Mouse (Mus musculus): Measurements from ENCODE around the gene Amigo1. TPM values are rescaled to one million over a fixed set of nuclear protein-coding genes. Genes with fewer than 3 reads are reported as not detected.
A peak's percentile ranks its signal among the peaks of the same experiment; 100 is the strongest.

The Amigo1 gene
- polyA plus RNA-seq, 1 experiment from 2014 or later, result 7.2 TPM

DNA sequence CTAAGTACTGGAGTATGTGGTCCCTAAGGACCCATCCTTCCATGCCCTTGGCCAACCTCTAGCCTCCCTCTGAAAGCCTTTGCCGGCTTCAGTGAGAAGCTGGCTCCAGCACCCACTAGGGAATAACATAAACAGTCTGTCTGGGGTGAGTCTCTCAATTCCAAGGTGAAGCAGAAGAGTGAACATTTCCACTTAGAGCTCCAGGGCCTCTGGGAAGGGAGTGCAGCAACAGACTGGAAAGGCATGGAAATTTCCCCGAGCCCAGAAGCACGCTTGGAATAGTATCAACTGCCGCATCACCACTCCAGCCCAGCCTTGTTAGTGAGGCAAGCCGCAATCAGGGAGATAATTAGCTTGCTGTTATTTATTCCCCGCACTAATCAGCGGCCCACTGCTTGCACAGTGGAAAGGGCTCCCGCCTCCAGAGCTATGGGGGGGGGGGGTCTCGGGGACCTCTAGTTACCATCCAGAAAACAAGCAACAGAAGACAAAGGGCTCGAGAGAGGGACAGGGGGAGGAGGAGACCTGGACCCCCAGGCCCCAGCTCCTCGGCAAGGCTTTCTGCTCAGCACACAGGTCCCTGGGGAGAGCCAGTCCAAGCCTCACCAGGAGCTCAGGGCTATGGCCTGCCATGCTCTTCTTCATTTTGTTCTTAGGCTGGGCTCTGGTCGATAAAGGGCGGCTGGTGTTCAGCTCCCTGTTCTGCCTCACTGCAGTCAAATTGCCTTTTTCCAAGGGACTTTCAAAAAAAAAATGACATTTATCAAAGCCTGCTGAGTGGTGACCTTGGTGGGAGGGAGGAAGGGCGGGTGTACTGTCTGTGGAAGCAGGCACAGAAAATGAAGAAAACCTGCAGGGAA, 11.2 kb upstream of the Amigo1 start:
- DNase-seq (ENCODE audit: low spot score) (no peak), ATAC-seq (ENCODE audit: insufficient read depth, low FRiP score, low TSS enrichment) (0 out of 2 replicates have a peak, but pooled peaks have one; percentile 48)
- Histone ChIP-seq H3K9me3 (ENCODE audit: control insufficient read depth, low read length) (no peaks in the 10 kb centered on the region), H3K27me3 (ENCODE audit: control insufficient read depth, insufficient read depth, low read length) (no peaks in the 10 kb centered on the region), H3K4me3 (ENCODE audit: low read depth, low read length) (no peak overlapping the region), H3K4me2 (ENCODE audit: low read depth) (no peak overlapping the region), H3K36me3 (ENCODE audit: control insufficient read depth, insufficient read depth, low read length) (no peaks in the 10 kb centered on the region), H3K9ac (ENCODE audit: low read length) (0 out of 2 replicates have a peak overlapping the region, but pooled peaks have one; percentile 15), H3K27ac (ENCODE audit: low read depth, low read length) (peak overlapping the region; percentile 49), H3K4me1 (ENCODE audit: control insufficient read depth, insufficient read depth, low read length) (0 out of 2 replicates have a peak, but pooled peaks cover 5% of the 10 kb centered on the region)
- WGBS, result 23% methylated on average over 13 of the region's 14 CpGs

DNA sequence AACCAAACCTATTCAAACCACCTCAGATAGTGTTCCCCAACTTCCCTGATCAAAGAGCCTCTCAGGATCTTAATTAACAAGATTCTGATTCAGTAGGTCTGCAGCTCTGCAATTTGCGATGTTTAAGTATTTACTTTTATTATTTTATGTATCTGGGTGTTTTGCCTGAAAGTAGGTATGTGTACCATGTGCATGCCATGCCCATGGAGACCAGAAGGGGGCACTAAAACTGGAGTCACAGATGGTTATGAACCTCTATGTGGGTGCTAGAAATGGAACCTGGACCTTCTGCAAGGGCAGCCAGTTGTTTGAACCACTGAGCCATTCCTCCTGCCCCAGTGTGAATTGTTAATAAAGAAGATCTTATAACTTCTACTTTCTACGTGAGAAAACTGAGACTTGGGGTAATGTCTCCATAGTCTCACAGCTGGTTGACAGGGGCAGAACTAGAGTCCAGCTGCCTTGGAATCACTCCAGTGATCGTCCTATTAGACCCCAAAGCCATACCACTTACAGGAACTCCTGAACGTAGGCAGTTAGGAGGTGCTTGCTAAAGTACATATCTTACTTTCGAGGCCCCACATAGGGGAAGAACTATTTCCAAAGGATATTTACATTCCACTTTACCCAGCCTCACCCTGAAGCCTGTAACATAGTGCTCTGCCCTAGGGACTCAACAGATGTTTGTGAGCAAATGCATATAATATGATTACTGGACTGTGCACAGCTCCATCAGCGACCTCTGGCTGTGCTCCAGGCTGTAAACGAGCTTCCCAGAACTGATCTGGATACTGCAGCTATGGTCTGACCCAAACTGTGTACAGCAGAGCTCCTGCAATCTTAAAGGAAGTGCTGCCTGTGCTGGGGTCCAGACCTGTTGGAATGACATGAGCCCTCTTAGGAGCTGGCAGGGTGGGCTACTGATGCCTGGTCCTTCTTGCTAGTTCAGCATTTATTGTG, 7.1 kb upstream of the Amigo1 start:
- ATAC-seq (ENCODE audit: insufficient read depth, low FRiP score, low TSS enrichment), result no peak
- 88% methylated on average over 7 of the region's 7 CpGs for WGBS

DNA sequence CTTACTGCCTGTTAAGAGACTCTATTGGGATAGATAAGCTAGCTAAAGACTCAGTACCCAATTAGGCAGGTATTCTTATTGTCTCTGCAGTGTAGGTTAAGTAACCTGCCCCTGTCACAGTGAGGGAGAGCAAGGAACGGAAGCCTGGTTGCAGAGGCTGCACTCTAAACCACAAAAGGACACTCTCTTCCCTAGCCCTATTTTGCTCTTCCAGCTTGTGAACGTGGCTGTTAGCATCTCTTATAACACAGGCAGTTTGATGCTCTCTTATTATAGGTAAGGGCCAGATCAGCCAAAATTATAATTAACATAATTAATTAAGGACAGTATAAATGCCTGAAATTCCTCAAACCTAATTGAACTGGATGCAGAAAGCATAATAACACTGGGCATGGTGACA, 5.6 kb upstream of the Amigo1 start:
- Histone ChIP-seq H3K4me1 (ENCODE audit: control insufficient read depth, insufficient read depth, low read length) (no peaks in the 10 kb centered on the region), H3K4me3 (ENCODE audit: low read depth, low read length) (no peak overlapping the region), H3K27ac (ENCODE audit: low read depth, low read length) (no peak overlapping the region), H3K36me3 (ENCODE audit: control insufficient read depth, insufficient read depth, low read length) (no peaks in the 10 kb centered on the region), H3K27me3 (ENCODE audit: control insufficient read depth, insufficient read depth, low read length) (no peaks in the 10 kb centered on the region), H3K9ac (ENCODE audit: low read length) (no peak overlapping the region), H3K4me2 (ENCODE audit: low read depth) (no peak overlapping the region), H3K9me3 (ENCODE audit: control insufficient read depth, low read length) (no peaks in the 10 kb centered on the region)
- 64% methylated on average over 2 of the region's 2 CpGs for WGBS
- ATAC-seq (ENCODE audit: insufficient read depth, low FRiP score, low TSS enrichment) (no peak), DNase-seq (ENCODE audit: low spot score) (no peak)

More for the DNA sequence above, 7.1 kb upstream of the Amigo1 start:
- Histone ChIP-seq H3K27ac (ENCODE audit: low read depth, low read length) (no peak overlapping the region), H3K9ac (ENCODE audit: low read length) (no peak overlapping the region), H3K9me3 (ENCODE audit: control insufficient read depth, low read length) (no peaks in the 10 kb centered on the region), H3K4me1 (ENCODE audit: control insufficient read depth, insufficient read depth, low read length) (0 out of 2 replicates have a peak, but pooled peaks cover 5% of the 10 kb centered on the region), H3K4me3 (ENCODE audit: low read depth, low read length) (no peak overlapping the region), H3K36me3 (ENCODE audit: control insufficient read depth, insufficient read depth, low read length) (no peaks in the 10 kb centered on the region), H3K27me3 (ENCODE audit: control insufficient read depth, insufficient read depth, low read length) (no peaks in the 10 kb centered on the region), H3K4me2 (ENCODE audit: low read depth) (no peak overlapping the region)
- no peak for DNase-seq (ENCODE audit: low spot score)

DNA sequence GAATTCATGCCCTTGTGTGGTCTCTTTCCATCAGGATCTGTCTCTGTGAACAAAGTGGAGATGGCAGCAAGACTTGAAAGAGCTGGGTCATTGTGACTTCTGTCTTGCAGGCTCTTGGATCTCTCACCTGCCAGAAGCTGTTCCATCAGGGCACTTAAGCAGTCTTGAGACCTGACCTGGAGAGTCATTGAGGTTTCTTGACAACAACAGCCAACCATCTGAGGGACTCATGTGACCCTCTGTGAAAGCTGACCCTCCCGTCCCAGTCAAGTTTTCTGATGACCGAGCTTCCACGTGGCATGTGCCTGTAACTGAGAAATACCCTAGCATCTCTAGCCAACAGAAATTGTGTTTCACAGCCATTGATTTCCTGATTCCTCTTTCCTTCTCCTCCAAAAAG, 1.4 kb upstream of the Amigo1 start:
- H3K4me2 ChIP-seq (ENCODE audit: low read depth), result no peak overlapping the region
- DNase-seq (ENCODE audit: low spot score), result no peak
- no peaks in the 10 kb centered on the region for H3K36me3 ChIP-seq (ENCODE audit: control insufficient read depth, insufficient read depth, low read length)
- H3K9ac ChIP-seq (ENCODE audit: low read length), result no peak overlapping the region
- no peaks in the 10 kb centered on the region for H3K9me3 ChIP-seq (ENCODE audit: control insufficient read depth, low read length)
- no peaks in the 10 kb centered on the region for H3K27me3 ChIP-seq (ENCODE audit: control insufficient read depth, insufficient read depth, low read length)
- WGBS, result 80% methylated on average over 3 of the region's 3 CpGs
- H3K4me3 ChIP-seq (ENCODE audit: low read depth, low read length), result no peak overlapping the region
- no peaks in the 10 kb centered on the region for H3K4me1 ChIP-seq (ENCODE audit: control insufficient read depth, insufficient read depth, low read length)
- H3K27ac ChIP-seq (ENCODE audit: low read depth, low read length), result no peak overlapping the region
- no peak for ATAC-seq (ENCODE audit: insufficient read depth, low FRiP score, low TSS enrichment)

DNA sequence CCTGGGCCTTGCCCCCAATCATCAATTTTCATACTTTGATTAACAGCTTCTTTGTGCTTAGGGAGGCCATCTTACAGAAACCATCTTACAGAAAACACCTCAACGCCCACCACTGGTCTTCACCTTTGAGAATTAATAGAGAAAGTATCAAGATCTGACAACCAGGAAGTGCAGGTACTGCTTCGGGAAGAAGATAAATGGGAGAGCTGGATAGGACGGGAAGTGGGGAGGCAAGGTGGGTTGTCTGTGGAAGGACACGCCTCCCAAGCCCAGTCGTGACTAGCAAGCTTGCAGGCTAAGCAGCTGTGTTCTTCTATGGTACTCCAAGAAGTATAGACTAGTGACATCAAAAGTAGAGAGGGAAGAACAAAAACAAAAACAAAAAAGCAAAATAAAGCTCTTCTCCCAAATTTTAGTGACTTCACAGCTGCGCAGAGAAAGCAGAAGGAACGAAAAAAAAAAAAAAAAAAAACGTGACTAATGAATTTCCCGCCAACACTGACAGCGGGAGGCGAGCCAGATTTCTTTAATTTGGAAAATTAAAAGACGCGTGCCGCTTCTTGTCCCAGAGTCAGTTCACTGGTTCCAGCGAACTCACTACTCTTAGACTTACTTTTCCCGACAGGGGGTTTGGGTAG, 556 bp upstream of the Amigo1 start:
- H3K4me2 ChIP-seq (ENCODE audit: low read depth), result peak overlapping the region; percentile 92
- no peaks in the 10 kb centered on the region for H3K27me3 ChIP-seq (ENCODE audit: control insufficient read depth, insufficient read depth, low read length)
- WGBS, result 4% methylated on average over 16 of the region's 16 CpGs
- no peak overlapping the region for H3K27ac ChIP-seq (ENCODE audit: low read depth, low read length)
- no peaks in the 10 kb centered on the region for H3K4me1 ChIP-seq (ENCODE audit: control insufficient read depth, insufficient read depth, low read length)
- no peak overlapping the region for H3K9ac ChIP-seq (ENCODE audit: low read length)
- ATAC-seq (ENCODE audit: insufficient read depth, low FRiP score, low TSS enrichment), result no peak; the same call in 1 of the 2 replicates
- DNase-seq (ENCODE audit: low spot score), result no peak
- no peaks in the 10 kb centered on the region for H3K9me3 ChIP-seq (ENCODE audit: control insufficient read depth, low read length)
- H3K36me3 ChIP-seq (ENCODE audit: control insufficient read depth, insufficient read depth, low read length), result no peaks in the 10 kb centered on the region
- H3K4me3 ChIP-seq (ENCODE audit: low read depth, low read length), result peak overlapping the region; percentile 70

DNA sequence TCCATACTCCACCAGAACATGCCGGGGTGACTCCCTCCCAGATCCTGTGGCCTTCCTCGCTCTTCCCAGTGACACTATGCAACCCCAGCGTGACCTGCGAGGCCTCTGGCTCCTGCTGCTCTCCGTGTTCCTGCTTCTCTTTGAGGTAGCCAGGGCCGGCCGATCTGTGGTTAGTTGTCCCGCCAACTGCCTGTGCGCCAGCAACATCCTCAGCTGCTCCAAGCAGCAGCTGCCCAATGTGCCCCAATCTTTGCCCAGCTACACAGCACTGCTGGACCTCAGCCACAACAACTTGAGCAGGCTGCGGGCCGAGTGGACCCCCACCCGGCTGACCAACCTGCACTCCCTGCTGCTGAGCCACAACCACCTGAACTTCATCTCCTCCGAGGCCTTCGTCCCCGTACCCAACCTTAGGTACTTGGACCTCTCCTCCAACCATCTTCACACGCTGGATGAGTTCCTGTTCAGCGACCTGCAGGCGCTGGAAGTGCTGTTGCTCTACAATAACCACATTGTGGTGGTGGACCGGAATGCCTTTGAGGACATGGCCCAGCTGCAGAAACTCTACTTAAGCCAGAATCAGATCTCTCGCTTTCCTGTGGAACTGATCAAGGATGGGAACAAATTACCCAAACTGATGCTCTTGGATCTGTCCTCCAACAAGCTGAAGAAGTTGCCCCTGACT, 1.1 kb downstream of the Amigo1 start:
- ATAC-seq (ENCODE audit: insufficient read depth, low FRiP score, low TSS enrichment), result no peak
- H3K9me3 ChIP-seq (ENCODE audit: control insufficient read depth, low read length), result no peaks in the 10 kb centered on the region
- H3K27ac ChIP-seq (ENCODE audit: low read depth, low read length), result no peak overlapping the region
- no peak for DNase-seq (ENCODE audit: low spot score)
- WGBS, result 61% methylated on average over 20 of the region's 20 CpGs
- H3K4me3 ChIP-seq (ENCODE audit: low read depth, low read length), result peak overlapping the region; percentile 70
- H3K9ac ChIP-seq (ENCODE audit: low read length), result no peak overlapping the region
- H3K4me2 ChIP-seq (ENCODE audit: low read depth), result peak overlapping the region; percentile 92
- H3K36me3 ChIP-seq (ENCODE audit: control insufficient read depth, insufficient read depth, low read length), result no peaks in the 10 kb centered on the region
- no peaks in the 10 kb centered on the region for H3K4me1 ChIP-seq (ENCODE audit: control insufficient read depth, insufficient read depth, low read length)
- no peaks in the 10 kb centered on the region for H3K27me3 ChIP-seq (ENCODE audit: control insufficient read depth, insufficient read depth, low read length)

DNA sequence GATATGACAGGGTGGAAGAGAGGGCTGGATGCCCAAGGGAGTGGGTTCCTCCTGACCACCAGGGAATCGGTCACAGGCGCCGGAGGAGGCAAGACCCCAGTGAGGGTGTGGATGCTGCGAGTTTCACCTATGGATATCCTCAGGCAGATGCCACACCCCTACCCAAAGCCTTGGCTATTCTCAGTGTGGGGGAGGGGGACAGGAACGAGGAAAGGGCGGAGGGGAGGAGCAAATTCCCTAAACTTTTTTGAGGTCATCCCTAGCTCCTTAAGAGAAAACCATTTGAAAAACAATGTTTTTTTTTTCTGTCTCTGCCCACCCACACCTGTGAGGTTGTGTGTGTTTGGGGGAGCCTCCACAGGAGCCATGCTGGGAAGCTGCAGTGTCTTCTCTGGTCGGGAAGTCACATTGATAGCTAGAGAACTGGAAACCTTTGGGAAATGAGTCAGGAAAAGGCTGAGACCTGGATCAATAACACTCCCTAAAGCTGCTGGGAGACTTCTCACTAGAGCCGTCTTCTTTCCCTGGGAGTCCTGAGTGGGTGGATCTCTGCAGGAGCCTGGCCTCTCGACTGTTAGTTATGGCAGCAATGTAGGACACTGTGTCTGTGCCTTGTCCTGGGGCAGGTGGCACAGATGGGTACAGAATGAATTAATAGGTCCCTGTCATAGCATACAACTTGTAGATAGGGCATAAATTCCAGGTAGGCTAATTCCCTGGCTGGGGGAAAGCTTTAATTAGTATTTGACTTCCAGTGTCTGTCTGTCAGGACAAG, 2.8 kb downstream of the Amigo1 start:
- Histone ChIP-seq H3K4me1 (ENCODE audit: control insufficient read depth, insufficient read depth, low read length) (no peaks in the 10 kb centered on the region), H3K36me3 (ENCODE audit: control insufficient read depth, insufficient read depth, low read length) (no peaks in the 10 kb centered on the region), H3K4me2 (ENCODE audit: low read depth) (no peak overlapping the region), H3K4me3 (ENCODE audit: low read depth, low read length) (no peak overlapping the region), H3K27ac (ENCODE audit: low read depth, low read length) (no peak overlapping the region), H3K27me3 (ENCODE audit: control insufficient read depth, insufficient read depth, low read length) (no peaks in the 10 kb centered on the region), H3K9me3 (ENCODE audit: control insufficient read depth, low read length) (no peaks in the 10 kb centered on the region), H3K9ac (ENCODE audit: low read length) (no peak overlapping the region)
- DNase-seq (ENCODE audit: low spot score), result no peak
- ATAC-seq (ENCODE audit: insufficient read depth, low FRiP score, low TSS enrichment), result no peak
- 75% methylated on average over 9 of the region's 9 CpGs for WGBS

Data from neural tube, embryonic 11.5 days (tissue).